Mouse (Mus musculus) adrenal gland, postnatal 4 days (tissue): Measurements from ENCODE around the gene Itgb1bp1. TPM values are rescaled to one million over a fixed set of nuclear protein-coding genes. Genes with fewer than 3 reads are reported as not detected.
A peak's percentile ranks its signal among the peaks of the same experiment; 100 is the strongest.

Source experiments
- DNase-seq, 2 experiments: peaks; one replicate each; pipeline ENCODE4 v3.0.0; 2021 to 2022; ENCODE audit warnings: low spot score in 2 of 2, mixed read lengths in 2 of 2
- total RNA-seq, 2 experiments: library from RNA; stranded (reverse); gene quantifications; 2 replicates each; pipeline ENCODE4 v1.2.3; 2021

The Itgb1bp1 gene
- total RNA-seq, 2 experiments from 2014 or later = 53.9 to 57.4 TPM

DNA sequence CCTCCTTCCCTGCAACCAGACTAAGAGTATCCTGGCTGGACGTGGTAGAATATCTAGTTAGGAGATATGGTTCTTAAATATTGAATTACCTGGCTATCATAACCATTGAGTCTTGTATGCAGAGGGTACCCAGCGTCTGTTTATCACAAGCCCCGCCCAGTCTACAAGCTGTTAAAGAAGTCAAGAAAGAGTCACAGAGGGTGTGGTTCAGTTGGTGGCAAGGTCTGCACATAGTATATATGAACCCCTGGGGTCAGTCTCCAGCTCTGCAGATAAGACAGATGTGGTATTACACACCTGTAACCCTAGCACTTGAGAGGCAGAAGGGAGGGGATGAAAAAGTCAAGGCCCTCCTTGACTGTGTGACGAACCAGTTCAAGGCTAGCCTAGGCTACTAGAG lies 80.3 kb downstream of the Itgb1bp1 start:
- DNase-seq = no peak

DNA sequence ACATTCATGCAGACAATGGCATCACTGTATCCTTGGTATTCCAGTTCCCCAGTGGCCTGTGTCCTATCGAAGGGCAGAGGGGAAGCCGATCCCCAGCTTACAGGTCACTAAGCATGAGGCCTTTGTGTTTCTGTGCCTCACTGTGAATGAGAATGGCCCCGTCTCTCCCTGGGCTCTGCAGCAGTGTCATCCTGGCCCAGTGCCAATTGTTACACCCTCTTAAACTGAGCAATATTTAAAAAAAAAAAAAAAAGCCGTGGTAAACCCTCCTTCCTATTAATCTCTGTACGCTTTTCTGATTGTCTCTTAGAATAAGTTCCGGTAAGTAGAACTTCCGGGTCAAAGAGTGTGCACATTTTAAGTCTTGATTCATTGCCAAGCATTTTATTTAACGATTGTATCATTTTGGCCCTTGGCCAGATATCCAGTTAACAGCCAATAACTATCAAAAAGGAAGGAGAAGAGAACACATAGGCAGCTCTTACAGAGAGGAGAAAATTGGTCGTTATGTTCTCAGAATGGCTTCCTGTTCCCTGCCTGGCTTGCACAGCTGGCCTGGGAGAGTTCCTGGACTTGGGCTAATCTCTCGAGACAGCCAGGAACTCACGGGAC lies 81.3 kb downstream of the Itgb1bp1 start:
- DNase-seq = peak in 1 of 2 experiments; percentile 13

DNA sequence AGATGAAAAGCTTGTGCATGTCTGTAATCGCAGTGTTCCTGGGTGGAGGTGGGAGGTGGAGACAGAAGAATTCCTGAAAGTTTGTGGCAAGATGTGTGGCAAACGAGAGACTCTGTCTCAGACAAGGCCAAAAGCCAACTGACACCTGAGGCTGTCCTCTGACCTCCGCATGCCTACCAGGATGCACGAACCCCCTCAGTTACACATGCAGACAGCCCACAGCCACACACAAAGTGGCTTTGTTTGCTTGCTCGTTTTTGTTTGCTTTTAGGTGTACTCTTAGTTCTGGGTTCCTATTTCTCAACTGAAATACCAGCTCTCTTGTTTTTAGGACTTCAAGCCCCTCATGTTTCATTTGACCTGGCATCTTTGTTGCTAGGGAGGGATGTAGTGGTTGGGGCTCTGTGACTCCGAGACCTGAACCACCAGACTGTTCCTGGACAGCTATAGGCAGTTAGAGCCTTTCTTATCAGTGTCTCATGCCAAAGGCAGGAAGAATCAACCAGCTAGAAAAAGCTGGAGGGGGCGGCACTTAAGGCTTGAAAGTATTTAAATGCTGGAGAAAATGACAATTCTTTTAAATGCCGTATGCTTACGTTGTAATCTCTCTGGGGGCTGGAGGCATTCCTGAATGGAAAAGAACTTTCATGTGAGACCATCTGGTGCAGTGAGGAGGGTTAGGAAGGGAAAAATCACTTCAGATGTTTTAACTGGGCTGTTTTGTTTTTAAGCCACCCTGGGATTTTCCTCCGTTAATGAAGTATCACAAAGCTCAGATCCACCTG lies 84.4 kb downstream of the Itgb1bp1 start:
- no peak for DNase-seq

DNA sequence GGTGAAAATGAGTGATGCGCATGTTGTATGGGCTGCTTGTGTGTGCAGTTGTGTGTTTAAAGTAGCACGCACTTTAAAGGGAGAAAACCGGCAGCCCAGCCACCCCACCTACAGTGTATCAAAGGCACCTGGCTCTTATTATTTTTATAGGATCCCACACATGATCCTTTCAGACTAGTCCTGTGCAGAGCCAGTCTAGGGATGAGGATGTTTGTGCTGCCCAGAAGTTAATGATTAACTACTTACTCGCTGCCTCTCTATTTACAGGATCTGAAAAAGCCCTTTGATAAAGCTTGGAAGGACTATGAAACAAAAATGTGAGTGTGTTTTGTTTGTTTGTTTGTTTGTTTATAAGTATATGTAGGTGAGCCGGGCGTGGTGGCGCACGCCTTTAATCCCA lies 85.5 kb downstream of the Itgb1bp1 start:
- DNase-seq = no peak

DNA sequence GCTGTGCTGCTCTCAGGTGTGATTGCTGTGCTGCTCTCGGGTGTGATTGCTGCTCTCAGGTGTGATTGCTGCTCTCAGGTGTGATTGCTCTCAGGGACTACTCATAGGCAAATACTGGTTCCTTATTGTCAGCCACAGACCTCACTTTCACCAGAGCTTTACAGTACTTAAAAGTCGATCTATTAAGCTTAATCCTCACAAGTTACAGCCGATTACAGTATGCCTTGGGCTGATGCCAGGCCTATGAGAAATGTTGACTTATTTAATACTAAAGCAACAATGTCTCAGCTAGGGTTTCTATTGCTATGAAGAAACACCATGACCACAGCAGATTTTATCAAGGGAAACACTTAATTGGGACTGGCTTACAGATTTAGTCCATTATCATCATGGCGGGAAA lies 89.7 kb downstream of the Itgb1bp1 start:
- no peak for DNase-seq

DNA sequence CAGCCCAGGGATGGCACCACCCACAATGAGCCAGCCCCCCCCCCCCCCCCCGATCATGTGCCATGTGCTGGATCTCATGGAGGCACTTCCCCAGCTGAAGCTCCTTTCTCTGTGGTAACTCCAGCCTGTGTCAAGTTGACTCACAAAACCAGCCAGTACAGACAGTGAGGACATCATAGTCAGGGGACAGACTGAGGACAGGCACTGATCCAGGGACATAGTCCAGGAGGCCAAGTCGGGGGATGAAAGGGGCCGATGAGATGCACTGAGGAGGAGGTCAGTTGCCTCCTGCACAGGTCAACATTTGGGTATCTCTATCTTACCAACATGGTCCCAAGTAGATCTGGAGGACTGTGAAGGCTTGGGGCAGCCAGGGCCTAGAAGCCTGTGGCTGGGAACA lies 90.6 kb downstream of the Itgb1bp1 start:
- no peak for DNase-seq

DNA sequence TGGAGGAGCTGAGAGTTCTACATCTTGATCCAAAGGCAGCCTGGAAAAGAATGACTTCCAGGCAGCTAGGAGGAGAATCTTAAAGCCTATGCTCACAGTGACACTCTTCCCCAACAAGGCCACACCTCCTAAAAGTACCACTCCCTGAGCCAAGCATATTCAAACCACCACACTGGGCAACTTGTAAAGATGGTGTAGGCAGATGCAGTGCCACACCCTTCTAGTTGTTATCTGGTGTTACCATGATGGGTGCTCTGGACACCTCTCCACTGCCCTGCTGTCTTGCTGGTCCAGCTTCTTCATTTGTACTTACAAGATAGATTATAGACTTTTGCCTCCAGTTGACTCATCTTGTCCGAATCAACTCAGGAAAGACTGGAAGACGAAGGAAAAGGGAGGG lies 94.5 kb downstream of the Itgb1bp1 start:
- DNase-seq = no peak

Other genes starting within 250 kb of the Itgb1bp1 start
- gene Cpsf3, start 893 bp downstream of the Itgb1bp1 start, total RNA-seq = 10 to 100 TPM; 84.3 to 88.2 TPM
- 10 to 100 TPM; 59.1 to 61.7 TPM for gene Iah1, start 30.1 kb upstream of the Itgb1bp1 start, total RNA-seq
- 10 to 100 TPM; 48.9 to 57.0 TPM for gene Adam17, start 87.3 kb upstream of the Itgb1bp1 start, total RNA-seq
- gene Ywhaq, start 131.4 kb upstream of the Itgb1bp1 start, total RNA-seq = 100 to 1,000 TPM; 268 to 301 TPM